Mouse (Mus musculus): ENCODE results near the gene Etv6.

DNA sequence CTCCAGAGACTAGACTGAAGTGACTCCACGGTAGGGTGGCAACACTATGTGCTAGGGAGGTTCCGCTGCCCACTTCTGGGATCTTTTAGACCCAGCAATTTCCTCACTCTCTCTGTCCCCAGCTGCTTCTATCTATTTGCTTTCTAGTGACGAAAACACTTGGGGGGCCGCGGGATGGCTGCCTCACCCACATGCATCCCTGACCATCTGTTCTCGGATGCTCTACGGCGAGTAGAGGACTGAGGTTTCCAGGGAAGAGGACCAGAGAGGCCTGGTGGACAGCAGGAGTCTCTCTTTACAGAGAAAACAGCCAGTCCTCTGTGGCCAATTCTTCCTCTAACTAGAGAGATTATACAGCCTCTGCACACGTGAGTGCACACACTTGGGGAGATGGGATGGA is 43.6 kb downstream of the Etv6 start:
- TF ChIP-seq GATA1 (IDR thresholded peaks at IDR 0.05; ENCODE audit: borderline replicate concordance, low read length), result no peak
- no peak for TF ChIP-seq CTCF (IDR thresholded peaks at IDR 0.05; ENCODE audit: low read depth, low read length)

Measured in G1E (cell line).